Mouse (Mus musculus) midbrain, embryonic 11.5 days (tissue): Measurements from ENCODE around the gene Adcy10. TPM values are rescaled to one million over a fixed set of nuclear protein-coding genes. Genes with fewer than 3 reads are reported as not detected.

Experiments used
- ATAC-seq: fragments of 200-750 bp; cut with Nextera tagmentation; 2 replicates; pipeline ENCODE4 v1.8.0; 2017; ENCODE audit warnings: moderate TSS enrichment, moderate library complexity; ENCODE audit not compliant: low FRiP score
- DNase-seq: peaks from one replicate; pipeline ENCODE4 v3.0.0; 2015; ENCODE audit warnings: low spot score; ENCODE audit errors: missing footprints
- H3K27ac ChIP-seq: fragments of 300-500 bp; sonication (generic); 2 replicates; pipeline ENCODE4 v1.5.1; 2014; ENCODE audit warnings: low read depth, low read length
- H3K27me3 ChIP-seq: fragments of 300-500 bp; sonication (generic); 2 replicates; pipeline ENCODE4 v1.6.1; 2014; ENCODE audit warnings: mild to moderate bottlenecking, low read length, moderate library complexity, mixed read lengths; ENCODE audit not compliant: control insufficient read depth, insufficient read depth
- H3K36me3 ChIP-seq: fragments of 300-500 bp; sonication (generic); 2 replicates; pipeline ENCODE4 v1.6.1; 2014; ENCODE audit warnings: mild to moderate bottlenecking, low read length, moderate library complexity, mixed read lengths; ENCODE audit not compliant: control insufficient read depth, insufficient read depth
- H3K4me1 ChIP-seq: fragments of 300-500 bp; sonication (generic); 2 replicates; pipeline ENCODE4 v1.6.1; 2014; ENCODE audit warnings: low read length; ENCODE audit not compliant: control insufficient read depth, insufficient read depth
- H3K4me2 ChIP-seq: fragments of 300-500 bp; sonication (generic); 2 replicates; pipeline ENCODE4 v1.6.1; 2014; ENCODE audit warnings: mild to moderate bottlenecking, moderate library complexity
- H3K4me3 ChIP-seq: fragments of 300-500 bp; sonication (generic); 2 replicates; pipeline ENCODE4 v1.5.1; 2014; ENCODE audit warnings: low read depth, low read length
- H3K9ac ChIP-seq: fragments of 300-500 bp; sonication (generic); 2 replicates; pipeline ENCODE4 v1.6.1; 2014; ENCODE audit warnings: low read length
- H3K9me3 ChIP-seq: fragments of 300-500 bp; sonication (generic); 2 replicates; pipeline ENCODE4 v1.6.1; 2016; ENCODE audit warnings: low read length; ENCODE audit not compliant: control insufficient read depth
- WGBS: fragments of 180-500 bp; shearing (Covaris S2); extraction: QIAGEN DNeasy Blood & Tissue Kit; methylation state at CpG from one replicate; pipeline ENCODE4 v1.1.7; 2014; 5-methylcytosine and 5-hydroxymethylcytosine counted together
- polyA plus RNA-seq: library from polyadenylated mRNA; unstranded; fragments of >200 nt; fragmentation: Nextera tagmentation; extraction: Ambion mirVana; gene quantifications from 2 replicates; pipeline ENCODE4 v1.2.1, GENCODE M21; 2014

The Adcy10 gene
- polyA plus RNA-seq, 1 experiment from 2014 or later: 0.11 TPM

GRCm38 (mm10) chr1:165460801-165461377 lies 24.1 kb upstream of the Adcy10 start:
- peaks cover 7% of the 10 kb centered on the region; the same call in 1 of the 2 replicates for H3K4me1 ChIP-seq
- peak overlapping the region; percentile 95 for H3K4me3 ChIP-seq
- H3K4me2 ChIP-seq: peak overlapping the region; percentile 74
- ATAC-seq: peak; percentile 97
- H3K9me3 ChIP-seq: no peaks in the 10 kb centered on the region
- DNase-seq: peak; percentile 100
- under 1% methylated on average over 41 of the region's 41 CpGs for WGBS
- no peaks in the 10 kb centered on the region for H3K36me3 ChIP-seq
- H3K27me3 ChIP-seq: no peaks in the 10 kb centered on the region
- peak overlapping the region; percentile 74 for H3K27ac ChIP-seq
- peak overlapping the region; percentile 80 for H3K9ac ChIP-seq

- WGBS: 3% methylated on average over 9 of the region's 9 CpGs
- H3K9ac ChIP-seq: peak overlapping the region; percentile 75
- H3K27ac ChIP-seq: no peak overlapping the region
- no peaks in the 10 kb centered on the region for H3K36me3 ChIP-seq
- ATAC-seq (no peak), DNase-seq (no peak)
- H3K27me3 ChIP-seq: no peaks in the 10 kb centered on the region
- H3K9me3 ChIP-seq: no peaks in the 10 kb centered on the region
- H3K4me2 ChIP-seq: peak overlapping the region; percentile 74
- H3K4me1 ChIP-seq: peaks cover 7% of the 10 kb centered on the region; the same call in 1 of the 2 replicates
- peak overlapping the region; percentile 95 for H3K4me3 ChIP-seq
These were observed 23.3 kb upstream of the Adcy10 start for GRCm38 (mm10) chr1:165461681-165462080.

- Histone ChIP-seq H3K4me3 (no peak overlapping the region), H3K4me2 (no peak overlapping the region), H3K9ac (no peak overlapping the region), H3K36me3 (no peaks in the 10 kb centered on the region), H3K27me3 (no peaks in the 10 kb centered on the region), H3K27ac (no peak overlapping the region), H3K9me3 (no peaks in the 10 kb centered on the region), H3K4me1 (peaks cover 7% of the 10 kb centered on the region; the same call in 1 of the 2 replicates)
- DNase-seq: no peak
- ATAC-seq: no peak
- 91% methylated on average over 1 of the region's 1 CpGs for WGBS
These were observed 22.1 kb upstream of the Adcy10 start for GRCm38 (mm10) chr1:165462861-165463260.

- Histone ChIP-seq H3K4me1 (peaks cover 5% of the 10 kb centered on the region; the same call in 1 of the 2 replicates), H3K27me3 (no peaks in the 10 kb centered on the region), H3K4me3 (no peak overlapping the region), H3K9me3 (no peaks in the 10 kb centered on the region), H3K4me2 (no peak overlapping the region), H3K27ac (no peak overlapping the region), H3K36me3 (no peaks in the 10 kb centered on the region), H3K9ac (no peak overlapping the region)
- WGBS: 92% methylated on average over 3 of the region's 3 CpGs
- DNase-seq: no peak
- ATAC-seq: no peak
These were observed 20.4 kb upstream of the Adcy10 start for GRCm38 (mm10) chr1:165464574-165464973.

GRCm38 (mm10) chr1:165468971-165469370 lies 16.0 kb upstream of the Adcy10 start:
- Histone ChIP-seq H3K4me2 (no peak overlapping the region), H3K4me3 (no peak overlapping the region), H3K36me3 (no peaks in the 10 kb centered on the region), H3K27ac (no peak overlapping the region), H3K9ac (no peak overlapping the region), H3K4me1 (no peaks in the 10 kb centered on the region), H3K9me3 (no peaks in the 10 kb centered on the region), H3K27me3 (no peaks in the 10 kb centered on the region)
- DNase-seq: no peak
- ATAC-seq: no peak

- H3K27ac ChIP-seq: no peak overlapping the region
- no peak overlapping the region for H3K4me3 ChIP-seq
- no peaks in the 10 kb centered on the region for H3K27me3 ChIP-seq
- no peak for DNase-seq
- H3K9ac ChIP-seq: no peak overlapping the region
- H3K9me3 ChIP-seq: no peaks in the 10 kb centered on the region
- no peaks in the 10 kb centered on the region for H3K4me1 ChIP-seq
- no peak overlapping the region for H3K4me2 ChIP-seq
- ATAC-seq: no peak
- no peaks in the 10 kb centered on the region for H3K36me3 ChIP-seq
These were observed 15.3 kb upstream of the Adcy10 start for GRCm38 (mm10) chr1:165469717-165470116.

GRCm38 (mm10) chr1:165471490-165471889 lies 13.5 kb upstream of the Adcy10 start:
- Histone ChIP-seq H3K9ac (no peak overlapping the region), H3K9me3 (no peaks in the 10 kb centered on the region), H3K36me3 (no peaks in the 10 kb centered on the region), H3K4me2 (no peak overlapping the region), H3K4me3 (no peak overlapping the region), H3K4me1 (no peaks in the 10 kb centered on the region), H3K27ac (no peak overlapping the region), H3K27me3 (no peaks in the 10 kb centered on the region)
- no peak for ATAC-seq
- 90% methylated on average over 1 of the region's 1 CpGs for WGBS
- DNase-seq: no peak

GRCm38 (mm10) chr1:165486108-165486507 lies 1.1 kb downstream of the Adcy10 start:
- no peak overlapping the region for H3K4me2 ChIP-seq
- no peaks in the 10 kb centered on the region for H3K27me3 ChIP-seq
- no peak overlapping the region for H3K4me3 ChIP-seq
- no peak overlapping the region for H3K27ac ChIP-seq
- WGBS: 86% methylated on average over 2 of the region's 2 CpGs
- DNase-seq: no peak
- no peaks in the 10 kb centered on the region for H3K4me1 ChIP-seq
- no peak for ATAC-seq
- no peaks in the 10 kb centered on the region for H3K36me3 ChIP-seq
- no peaks in the 10 kb centered on the region for H3K9me3 ChIP-seq
- no peak overlapping the region for H3K9ac ChIP-seq

- H3K4me3 ChIP-seq: no peak overlapping the region
- WGBS: 82% methylated on average over 4 of the region's 4 CpGs
- H3K9me3 ChIP-seq: no peaks in the 10 kb centered on the region
- H3K9ac ChIP-seq: no peak overlapping the region
- ATAC-seq: no peak
- H3K36me3 ChIP-seq: no peaks in the 10 kb centered on the region
- no peaks in the 10 kb centered on the region for H3K27me3 ChIP-seq
- no peak overlapping the region for H3K27ac ChIP-seq
- H3K4me1 ChIP-seq: no peaks in the 10 kb centered on the region
- no peak for DNase-seq
- H3K4me2 ChIP-seq: no peak overlapping the region
These were observed 4.2 kb downstream of the Adcy10 start for GRCm38 (mm10) chr1:165489197-165489596.
